Mouse (Mus musculus): ENCODE results near the gene Mcm3ap. TPM values are rescaled to one million over a fixed set of nuclear protein-coding genes. Genes with fewer than 3 reads are reported as not detected.

Gene Mcm3ap
- 61.5 TPM for polyA plus RNA-seq (2021)

- ATAC-seq (peak; percentile 74), DNase-seq (ENCODE audit: low read depth, low spot score) (peak; percentile 39)
- TF ChIP-seq CTCF (IDR thresholded peaks at IDR 0.05): no peak
- ChIA-PET POLR2A (interaction anchor here (0.7 kb wide), 1 partner anchor 552 kb away, joined by 4 read pairs; no protein-coding TSS in a partner anchor), CTCF (no interaction called here)
- H3K27me3 ChIP-seq: no peaks in the 10 kb centered on the region
- in situ Hi-C loops (cut with MboI; ENCODE audit: low pct_unique_long_range_greater_than_20kb): loop anchor here (5.0 kb wide), 2 partner anchors 61 to 264 kb away; no protein-coding TSS in a partner anchor
Observed at GRCm38 (mm10) chr10:76468203-76469162, at the start of gene Mcm3ap, which contains the start of gene Ybey. Gene Mcm3ap, plus strand, starts transcription at chr10:76468927. Gene Ybey, minus strand, starts transcription at chr10:76469114.

GRCm38 (mm10) chr10:76425674-76426073, 43.1 kb upstream of the Mcm3ap start:
- DNase-seq (ENCODE audit: low read depth, low spot score) (no peak), ATAC-seq (no peak)
- in situ Hi-C loops (cut with MboI; ENCODE audit: low pct_unique_long_range_greater_than_20kb): no loop called here
- POLR2A ChIA-PET: no interaction called here
- no peak for TF ChIP-seq CTCF (IDR thresholded peaks at IDR 0.05)
- CTCF ChIA-PET: no interaction called here
- H3K27me3 ChIP-seq: no peaks in the 10 kb centered on the region

DNA sequence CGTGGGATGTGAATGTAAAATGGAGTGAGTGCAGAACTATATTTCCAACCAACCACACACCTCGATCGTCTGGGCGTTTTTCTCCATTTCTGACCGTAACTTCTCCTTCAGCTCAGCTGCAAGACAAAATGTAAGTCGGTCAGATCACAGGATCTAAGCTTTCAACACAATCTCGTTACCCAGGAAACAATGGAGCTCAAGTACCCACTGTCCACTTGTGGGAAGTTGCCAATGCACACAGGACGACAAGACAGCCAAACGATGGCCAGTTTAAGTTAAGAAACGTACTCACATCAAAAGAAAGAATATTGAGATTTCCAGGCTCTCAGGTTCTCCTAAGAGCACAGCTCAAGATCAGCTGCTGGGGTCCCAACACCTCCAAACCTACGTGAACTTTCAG, 34.8 kb upstream of the Mcm3ap start:
- ChIA-PET POLR2A (no interaction called here), CTCF (no interaction called here)
- no peak for DNase-seq (ENCODE audit: low read depth, low spot score)
- no peaks in the 10 kb centered on the region for H3K27me3 ChIP-seq
- no peak for TF ChIP-seq CTCF (IDR thresholded peaks at IDR 0.05)
- in situ Hi-C loops (cut with MboI; ENCODE audit: low pct_unique_long_range_greater_than_20kb): no loop called here
- no peak for ATAC-seq

DNA sequence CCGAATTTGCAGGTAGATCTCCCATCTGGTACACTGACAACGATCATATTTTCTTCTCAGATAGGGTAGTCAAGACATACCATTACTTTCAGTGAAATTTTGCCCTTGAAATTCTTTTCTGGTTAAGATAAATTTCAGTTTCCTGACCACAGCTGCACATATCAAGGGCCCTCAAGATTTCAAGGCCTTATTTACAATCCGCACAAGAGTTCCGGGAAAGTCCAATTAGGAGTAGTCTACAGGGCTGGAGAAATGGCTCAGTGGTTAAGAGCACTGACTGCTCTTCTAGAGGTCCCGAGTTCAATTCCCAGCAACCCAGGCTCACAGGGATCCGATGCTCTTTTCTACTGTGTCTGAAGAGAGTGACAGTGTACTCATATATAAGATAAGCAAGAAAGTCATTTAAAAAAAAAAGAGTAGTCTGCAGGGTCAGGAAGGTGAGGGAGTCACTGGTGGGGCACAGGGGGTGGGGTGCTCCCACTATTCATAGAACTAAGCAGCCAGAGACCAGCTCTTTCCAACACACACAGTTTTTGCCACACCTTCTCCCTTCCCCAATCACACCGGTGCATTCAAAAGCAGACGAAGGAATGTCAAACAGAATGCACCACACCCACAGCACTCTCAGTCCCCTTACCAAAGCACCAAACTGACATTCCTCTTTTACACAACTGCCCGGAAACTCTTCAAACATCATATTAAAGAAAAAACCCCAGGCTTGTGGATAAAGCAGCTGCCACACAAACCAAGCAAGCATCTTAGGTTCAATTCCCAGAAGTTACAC, 29.4 kb upstream of the Mcm3ap start:
- TF ChIP-seq CTCF (IDR thresholded peaks at IDR 0.05): no peak
- DNase-seq (ENCODE audit: low read depth, low spot score): no peak
- ATAC-seq: no peak
- no peaks in the 10 kb centered on the region for H3K27me3 ChIP-seq
- in situ Hi-C loops (cut with MboI; ENCODE audit: low pct_unique_long_range_greater_than_20kb): no loop called here
- ChIA-PET POLR2A (no interaction called here), CTCF (no interaction called here)

DNA sequence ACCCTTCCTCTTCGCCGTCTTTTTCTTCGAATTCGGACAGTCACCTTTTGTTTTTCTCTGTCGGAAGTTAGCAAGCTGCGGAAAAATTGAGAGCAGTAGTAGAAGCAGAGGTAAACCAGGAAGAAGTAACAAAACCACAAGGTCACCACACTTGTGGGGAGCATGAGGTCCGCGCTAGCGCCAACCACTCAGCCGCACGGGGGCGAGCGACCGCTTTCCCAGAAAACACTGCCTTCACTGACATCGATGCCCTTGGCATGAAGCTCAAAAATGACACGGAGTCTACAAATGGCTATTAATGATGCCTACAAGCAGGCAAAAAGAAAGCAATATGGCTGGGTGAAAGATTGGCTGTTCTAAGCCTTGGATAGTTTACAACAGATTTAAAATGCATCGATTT, 28.4 kb upstream of the Mcm3ap start, which contains the start of gene AC141477.1:
AC141477.1 (minus strand) TSS at position 164 of the 400 bp plus-strand sequence.
- ChIA-PET POLR2A (no interaction called here), CTCF (interaction anchor here (1.1 kb wide), 1 partner anchor 16 kb away, joined by 5 read pairs; no protein-coding TSS in a partner anchor)
- no peaks in the 10 kb centered on the region for H3K27me3 ChIP-seq
- TF ChIP-seq CTCF (IDR thresholded peaks at IDR 0.05): no peak
- no peak for ATAC-seq
- no peak for DNase-seq (ENCODE audit: low read depth, low spot score)
- in situ Hi-C loops (cut with MboI; ENCODE audit: low pct_unique_long_range_greater_than_20kb): no loop called here

DNA sequence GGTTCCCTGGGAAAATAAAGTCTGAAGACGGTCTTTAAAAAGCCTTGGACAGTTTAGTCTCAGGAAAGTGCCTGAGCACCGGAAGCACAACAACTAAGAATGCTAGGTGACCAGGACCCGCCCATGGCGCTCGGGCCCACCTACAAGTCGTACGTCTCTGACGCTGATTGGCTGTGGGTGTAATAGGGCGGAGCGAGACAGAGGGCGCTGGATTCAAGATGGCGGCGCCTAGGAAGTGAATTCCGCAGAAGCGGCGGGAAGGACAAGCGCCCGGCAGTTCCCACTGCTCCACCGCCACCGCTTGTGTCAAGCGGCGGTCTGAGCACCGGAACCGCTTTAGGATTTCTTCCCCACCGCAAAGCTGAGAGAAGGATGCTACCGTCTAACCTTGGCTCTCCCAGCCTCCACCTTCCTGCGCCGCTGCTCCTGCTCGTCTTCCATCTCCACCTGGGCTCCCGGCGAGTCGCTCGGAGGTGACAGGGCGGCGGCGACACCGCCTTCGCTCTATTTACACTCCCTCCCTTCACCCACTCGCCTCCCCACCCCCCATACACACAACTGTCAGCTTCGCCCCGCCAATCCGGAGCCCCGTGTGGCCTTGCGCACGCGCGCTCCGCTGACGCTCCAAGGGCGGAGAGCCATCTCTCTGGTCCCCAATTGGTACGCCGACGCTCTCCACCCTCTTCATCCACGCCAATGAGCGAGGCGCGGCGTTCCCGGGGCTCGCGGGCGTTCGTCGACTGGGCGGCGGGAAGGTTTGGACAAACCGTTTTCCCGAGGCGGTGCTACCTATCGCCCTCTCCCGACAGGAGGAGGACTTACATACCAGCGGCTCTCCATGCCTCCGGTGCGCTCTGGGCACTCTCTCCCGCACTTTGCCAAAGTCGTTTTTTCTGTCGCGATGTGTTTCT, 26.3 kb upstream of the Mcm3ap start, which contains the start of gene Pcnt:
Pcnt (minus strand) TSS at position 609 of the 911 bp plus-strand sequence.
- in situ Hi-C loops (cut with MboI; ENCODE audit: low pct_unique_long_range_greater_than_20kb): no loop called here
- no peaks in the 10 kb centered on the region for H3K27me3 ChIP-seq
- ChIA-PET POLR2A (no interaction called here), CTCF (no interaction called here)
- ATAC-seq (peak; percentile 98), DNase-seq (ENCODE audit: low read depth, low spot score) (peak; percentile 79)
- TF ChIP-seq CTCF (IDR thresholded peaks at IDR 0.05): no peak

GRCm38 (mm10) chr10:76445996-76446681, 22.6 kb upstream of the Mcm3ap start:
- POLR2A ChIA-PET: interaction anchor here (1.1 kb wide), 1 partner anchor 23 kb away, joined by 3 read pairs; no protein-coding TSS in a partner anchor
- CTCF ChIA-PET: interaction anchor here (3.2 kb wide), 1 partner anchor 10 kb away, joined by 11 read pairs; no protein-coding TSS in a partner anchor

GRCm38 (mm10) chr10:76447406-76448229, 21.1 kb upstream of the Mcm3ap start:
- ATAC-seq (no peak), DNase-seq (ENCODE audit: low read depth, low spot score) (no peak)
- POLR2A ChIA-PET: no interaction called here
- in situ Hi-C loops (cut with MboI; ENCODE audit: low pct_unique_long_range_greater_than_20kb): no loop called here
- H3K27me3 ChIP-seq: no peaks in the 10 kb centered on the region
- TF ChIP-seq CTCF (IDR thresholded peaks at IDR 0.05): no peak
- CTCF ChIA-PET: interaction anchor here (2.0 kb wide), 1 partner anchor 8 kb away, joined by 4 read pairs; no protein-coding TSS in a partner anchor

More at GRCm38 (mm10) chr10:76445996-76446681, 22.6 kb upstream of the Mcm3ap start:
- DNase-seq (ENCODE audit: low read depth, low spot score) (no peak), ATAC-seq (no peak)
- in situ Hi-C loops (cut with MboI; ENCODE audit: low pct_unique_long_range_greater_than_20kb): no loop called here
- H3K27me3 ChIP-seq: no peaks in the 10 kb centered on the region
- TF ChIP-seq CTCF (IDR thresholded peaks at IDR 0.05): no peak

Data from Patski (cell line).